In genomic region chr11:99113111-99113510, GRCm38 (mm10) we compare ENCODE assay signal across 10 mouse cellular contexts. TPM values are rescaled to one million over a fixed set of nuclear protein-coding genes. Genes with fewer than 3 reads are reported as not detected.
DNase-seq lines count a peak whose midpoint lies in the region; ATAC-seq lines count a peak whose summit lies in the region.
"Had no signal": no experiment of that assay in that cellular context is flagged by ENCODE, and none has a peak within 500 bp of the region (broad histone marks: within the 10 kb centered on the region; RNA-seq: fewer than 3 reads in every experiment).

No protein-coding gene starts in this region.

- no peak for DNase-seq in heart, postnatal 36 days
- peak; percentile 89 for DNase-seq in Muller cell, postnatal 12 days (ENCODE audit: inconsistent ontology term)
- no peak for DNase-seq in c-Kit-positive CD71-positive TER-119-positive erythroid progenitor cells, embryonic 14.5 days (ENCODE audit: low spot score)
- no peak for DNase-seq in right cerebral cortex, postnatal 10 days (ENCODE audit: low spot score in 2 of 2)
- DNase-seq: cerebellum, postnatal 14 days had no signal

- H3K9ac ChIP-seq in heart, embryonic 15.5 days = no peak overlapping the region
- no peak overlapping the region for H3K9ac ChIP-seq in embryonic facial prominence, embryonic 15.5 days
- no peak overlapping the region for H3K9ac ChIP-seq in midbrain, embryonic 12.5 days (replicated peaks)

- ATAC-seq in heart, embryonic 15.5 days (replicated peaks; ENCODE audit: insufficient number of reproducible peaks, insufficient read depth, low FRiP score, low read depth) = no peak
- 0 out of 2 replicates have a peak, but pooled peaks have one; percentile 40 for ATAC-seq in embryonic facial prominence, embryonic 15.5 days (ENCODE audit: insufficient number of reproducible peaks, low FRiP score, low TSS enrichment, low read depth)
- peak; percentile 27; the same call in 1 of the 2 replicates for ATAC-seq in midbrain, embryonic 12.5 days (ENCODE audit: low FRiP score, low read depth)
- no peak for ATAC-seq in monocyte, adult 5-6 weeks (replicated peaks; ENCODE audit: insufficient number of reproducible peaks, low FRiP score, low TSS enrichment, poor library complexity, severe bottlenecking)

- 26% methylated on average over 3 of the region's 3 CpGs for WGBS in heart, embryonic 15.5 days
- 10% methylated on average over 3 of the region's 3 CpGs for WGBS in embryonic facial prominence, embryonic 15.5 days
- 3% methylated on average over 3 of the region's 3 CpGs for WGBS in midbrain, embryonic 12.5 days

- no peaks in the 10 kb centered on the region for H3K9me3 ChIP-seq in heart, embryonic 15.5 days (replicated peaks)
- H3K9me3 ChIP-seq in embryonic facial prominence, embryonic 15.5 days (replicated peaks) = no peaks in the 10 kb centered on the region
- 0 out of 2 replicates have a peak, but pooled peaks cover 2% of the 10 kb centered on the region for H3K9me3 ChIP-seq in midbrain, embryonic 12.5 days

- H3K4me1 ChIP-seq in heart, embryonic 15.5 days (replicated peaks) = peaks cover 4% of the 10 kb centered on the region
- H3K4me1 ChIP-seq in embryonic facial prominence, embryonic 15.5 days = peaks cover 23% of the 10 kb centered on the region
- H3K4me1 ChIP-seq in midbrain, embryonic 12.5 days = peaks cover 12% of the 10 kb centered on the region

- H3K4me3 ChIP-seq in heart, embryonic 15.5 days = no peak overlapping the region
- H3K4me3 ChIP-seq in embryonic facial prominence, embryonic 15.5 days (replicated peaks) = no peak overlapping the region
- no peak overlapping the region for H3K4me3 ChIP-seq in midbrain, embryonic 12.5 days

- H3K36me3 ChIP-seq in heart, embryonic 15.5 days = no peaks in the 10 kb centered on the region
- no peaks in the 10 kb centered on the region for H3K36me3 ChIP-seq in embryonic facial prominence, embryonic 15.5 days
- no peaks in the 10 kb centered on the region for H3K36me3 ChIP-seq in midbrain, embryonic 12.5 days

- intact Hi-C loops in heart, postnatal 36 days (cut with DNase I) = no loop called here

- no peaks in the 10 kb centered on the region for H3K27me3 ChIP-seq in heart, embryonic 15.5 days
- no peaks in the 10 kb centered on the region for H3K27me3 ChIP-seq in embryonic facial prominence, embryonic 15.5 days
- no peaks in the 10 kb centered on the region for H3K27me3 ChIP-seq in midbrain, embryonic 12.5 days

- H3K27ac ChIP-seq in heart, embryonic 15.5 days = peak overlapping the region; percentile 41
- H3K27ac ChIP-seq in embryonic facial prominence, embryonic 15.5 days (replicated peaks) = peak overlapping the region; percentile 63
- peak overlapping the region; percentile 58; the same call in 1 of the 2 replicates for H3K27ac ChIP-seq in midbrain, embryonic 12.5 days (replicated peaks)

- no peak overlapping the region for H3K4me2 ChIP-seq in heart, embryonic 15.5 days
- no peak overlapping the region for H3K4me2 ChIP-seq in embryonic facial prominence, embryonic 15.5 days (replicated peaks)
- H3K4me2 ChIP-seq in midbrain, embryonic 12.5 days (replicated peaks) = peak overlapping the region; percentile 28

RNA-seq across cellular contexts. Expression of gene Tns4, which starts 24.0 kb away (rescaled TPM):
- 0.08 and 0.27 TPM in 2 replicates for polyA plus RNA-seq in heart, embryonic 15.5 days (2015; fragmentation: Nextera tagmentation; extraction: Ambion mirVana)
- total RNA-seq in heart, postnatal 36 days (2021) = under 1 TPM; 0.27 to 0.36 TPM
- polyA plus RNA-seq in embryonic facial prominence, embryonic 15.5 days (2015; fragmentation: Nextera tagmentation; extraction: Ambion mirVana) = 2.7 and 2.8 TPM in 2 replicates
- 0.12 and 0.19 TPM in 2 replicates for polyA plus RNA-seq in midbrain, embryonic 12.5 days (2016; fragmentation: Nextera tagmentation; extraction: Ambion mirVana)
- 4.1 to 6.4 TPM (median 4.2 TPM) in 3 replicates for total RNA-seq in monocyte, adult 5-6 weeks (2017)

RNA-seq across cellular contexts. Expression of gene Ccr7, which starts 41.8 kb away (rescaled TPM):
- 0.34 and 0.67 TPM in 2 replicates for polyA plus RNA-seq in heart, embryonic 15.5 days (2015; fragmentation: Nextera tagmentation; extraction: Ambion mirVana)
- under 1 TPM; 0.38 to 0.58 TPM for total RNA-seq in heart, postnatal 36 days (2021)
- polyA plus RNA-seq in embryonic facial prominence, embryonic 15.5 days (2015; fragmentation: Nextera tagmentation; extraction: Ambion mirVana) = 0.57 and 0.59 TPM in 2 replicates
- polyA plus RNA-seq in midbrain, embryonic 12.5 days (2016; fragmentation: Nextera tagmentation; extraction: Ambion mirVana) = 0.11 TPM in 1 of 2 replicates, not detected in the other
- total RNA-seq in monocyte, adult 5-6 weeks (2017) = 13.3 to 31.2 TPM (median 29.2 TPM) in 3 replicates
- total RNA-seq: layer of hippocampus, adult 8-10 months had no signal

Comparison
In these comparisons a context has a peak if more than half of its experiments do, and no peak if none do; other contexts are left out.
1. ATAC-seq: peak in embryonic facial prominence, embryonic 15.5 days (single experiment) and midbrain, embryonic 12.5 days (single experiment); none in heart, embryonic 15.5 days (single experiment) and monocyte, adult 5-6 weeks (single experiment).
2. Peak in every context shown above with its lines, with median percentiles within 50 percentile points of each other: H3K27ac ChIP-seq.